Mouse (Mus musculus) fat pad, adult 2 months (tissue): ENCODE results near the gene Rps27.

Source experiments
- DNase-seq: peaks from one replicate; pipeline ENCODE4 v3.0.0-alpha.2; 2011; ENCODE audit warnings: low read depth, low spot score; ENCODE audit errors: extremely low read depth

Gene Rps27

GRCm38 (mm10) chr3:90231507-90232333, 18.3 kb upstream of the Rps27 start, which contains the start of gene Jtb:
Gene Jtb (plus strand): TSS chr3:90231597.
- DNase-seq, result peak; percentile 52

- DNase-seq, result no peak
These were observed 17.6 kb upstream of the Rps27 start for GRCm38 (mm10) chr3:90231075-90231474.

GRCm38 (mm10) chr3:90224331-90224730, 10.9 kb upstream of the Rps27 start:
- DNase-seq, result no peak

GRCm38 (mm10) chr3:90222941-90223340, 9.5 kb upstream of the Rps27 start:
- no peak for DNase-seq

- no peak for DNase-seq
These were observed 9.0 kb upstream of the Rps27 start for GRCm38 (mm10) chr3:90222455-90222854.

- no peak for DNase-seq
These were observed 7.7 kb upstream of the Rps27 start for GRCm38 (mm10) chr3:90221123-90221522.

GRCm38 (mm10) chr3:90220531-90220951, 7.1 kb upstream of the Rps27 start:
- DNase-seq, result no peak

GRCm38 (mm10) chr3:90220088-90220487, 6.6 kb upstream of the Rps27 start:
- no peak for DNase-seq

- DNase-seq, result no peak
These were observed 2.5 kb upstream of the Rps27 start for GRCm38 (mm10) chr3:90215825-90216380.

- no peak for DNase-seq
These were observed 669 bp upstream of the Rps27 start for GRCm38 (mm10) chr3:90213956-90214684.

GRCm38 (mm10) chr3:90212723-90213122, 728 bp downstream of the Rps27 start:
- DNase-seq, result no peak

GRCm38 (mm10) chr3:90211475-90212398, 1.7 kb downstream of the Rps27 start:
- DNase-seq, result no peak

GRCm38 (mm10) chr3:90209908-90210566, 3.4 kb downstream of the Rps27 start:
- no peak for DNase-seq

GRCm38 (mm10) chr3:90208662-90209061, 4.8 kb downstream of the Rps27 start:
- DNase-seq, result peak; percentile 78

- DNase-seq, result no peak
These were observed 8.9 kb downstream of the Rps27 start for GRCm38 (mm10) chr3:90204582-90204981.

- no peak for DNase-seq
These were observed 9.8 kb downstream of the Rps27 start for GRCm38 (mm10) chr3:90203619-90204018.

- DNase-seq, result no peak
These were observed 10.6 kb downstream of the Rps27 start for GRCm38 (mm10) chr3:90202884-90203283.

GRCm38 (mm10) chr3:90197548-90197947, 15.9 kb downstream of the Rps27 start:
- DNase-seq, result no peak

GRCm38 (mm10) chr3:90195644-90196043, 17.8 kb downstream of the Rps27 start:
- DNase-seq, result no peak

- no peak for DNase-seq
These were observed 18.7 kb downstream of the Rps27 start for GRCm38 (mm10) chr3:90194759-90195158.
